Mouse (Mus musculus): ENCODE results near the gene Lta.

- TF ChIP-seq NELFE (IDR thresholded peaks at IDR 0.05; ENCODE audit: low read depth, low read length) (peak; percentile 86), POLR2AphosphoS5 (IDR thresholded peaks at IDR 0.05; ENCODE audit: borderline replicate concordance, low read depth, low read length) (no peak), CTCF (IDR thresholded peaks at IDR 0.05 in 2 of 3, conservative IDR thresholded peaks at IDR 0.05 in 1 of 3; ENCODE audit: control insufficient read depth in 1 of 3, insufficient read depth in 1 of 3, low read depth in 2 of 3, low read length in 3 of 3, poor library complexity in 1 of 3, severe bottlenecking in 1 of 3) (no peak), USF1 (IDR thresholded peaks at IDR 0.05; ENCODE audit: low read depth, low read length) (peak; percentile 98), MAFK (IDR thresholded peaks at IDR 0.05; ENCODE audit: borderline replicate concordance, low read depth, low read length) (no peak), POLR2A (IDR thresholded peaks at IDR 0.05; ENCODE audit: control insufficient read depth in 1 of 2, insufficient read depth in 1 of 2, low read depth in 1 of 2, low read length in 2 of 2, poor library complexity in 1 of 2) (peak; percentile 31 to 85; a peak in 3 of 4 replicates), RCOR1 (IDR thresholded peaks at IDR 0.05; ENCODE audit: low read depth, low read length) (no peak), TCF12 (IDR thresholded peaks at IDR 0.05; ENCODE audit: low read depth, low read length) (peak; percentile 63), EP300 (IDR thresholded peaks at IDR 0.05; ENCODE audit: low read depth in 1 of 2, low read length in 2 of 2) (no peak), KAT2A (conservative IDR thresholded peaks at IDR 0.05; ENCODE audit: low read depth, low read length) (peak; percentile 77), GATA1 (IDR thresholded peaks at IDR 0.05; ENCODE audit: low read depth, low read length) (no peak)
These were observed 36.3 kb upstream of the Lta start, which contains the start of gene Ddx39b for GRCm38 (mm10) chr17:35241305-35242014.
